Mouse (Mus musculus): ENCODE results near the gene Mrps27. TPM values are rescaled to one million over a fixed set of nuclear protein-coding genes. Genes with fewer than 3 reads are reported as not detected.
A peak's percentile ranks its signal among the peaks of the same experiment; 100 is the strongest.

Gene Mrps27
- polyA plus RNA-seq, 1 experiment: 50.4 TPM

GRCm38 (mm10) chr13:99434494-99434893, 89.9 kb downstream of the Mrps27 start:
- no peaks in the 10 kb centered on the region for H3K27me3 ChIP-seq (ENCODE audit: control insufficient read depth, insufficient read depth, insufficient read length)
- no peak overlapping the region for H3K4me3 ChIP-seq (ENCODE audit: insufficient read depth, poor library complexity, severe bottlenecking)
- H3ac ChIP-seq (ENCODE audit: control insufficient read depth, insufficient read length, low read depth): no peak overlapping the region
- TF ChIP-seq CEBPB (IDR thresholded peaks at IDR 0.05; ENCODE audit: low read depth) (no peak), CTCF (IDR thresholded peaks at IDR 0.05; ENCODE audit: control insufficient read depth, insufficient read depth, insufficient read length) (no peak), USF1 (IDR thresholded peaks at IDR 0.05; ENCODE audit: low read depth) (no peak)
- H3K79me2 ChIP-seq (ENCODE audit: control insufficient read depth, insufficient read depth): peaks cover 19% of the 10 kb centered on the region
- peaks cover 93% of the 10 kb centered on the region for H3K36me3 ChIP-seq (ENCODE audit: control insufficient read depth, insufficient read depth)
- peaks cover 10% of the 10 kb centered on the region for H3K79me3 ChIP-seq (ENCODE audit: low read depth)

- H3K36me3 ChIP-seq (ENCODE audit: control insufficient read depth, insufficient read depth): peaks cover 93% of the 10 kb centered on the region
- peaks cover 31% of the 10 kb centered on the region for H3K79me2 ChIP-seq (ENCODE audit: control insufficient read depth, insufficient read depth)
These were observed 92.5 kb downstream of the Mrps27 start for GRCm38 (mm10) chr13:99437051-99437450.

GRCm38 (mm10) chr13:99439357-99439756, 94.8 kb downstream of the Mrps27 start:
- H3K79me3 ChIP-seq (ENCODE audit: low read depth): peaks cover 4% of the 10 kb centered on the region
- peaks cover 49% of the 10 kb centered on the region for H3K79me2 ChIP-seq (ENCODE audit: control insufficient read depth, insufficient read depth)
- peak; percentile 3 for TF ChIP-seq FOSL1 (IDR thresholded peaks at IDR 0.05; ENCODE audit: insufficient read depth, low read length, poor library complexity, severe bottlenecking)
- no peak for TF ChIP-seq MYOG (IDR thresholded peaks at IDR 0.05; ENCODE audit: control insufficient read depth, extremely low read depth, insufficient read length)
- H3K27me3 ChIP-seq (ENCODE audit: control insufficient read depth, insufficient read depth, insufficient read length): no peaks in the 10 kb centered on the region
- H3ac ChIP-seq (ENCODE audit: control insufficient read depth, insufficient read length, low read depth): no peak overlapping the region
- H3K4me3 ChIP-seq (ENCODE audit: insufficient read depth, poor library complexity, severe bottlenecking): no peak overlapping the region
- peaks cover 89% of the 10 kb centered on the region for H3K36me3 ChIP-seq (ENCODE audit: control insufficient read depth, insufficient read depth)

More at GRCm38 (mm10) chr13:99437051-99437450, 92.5 kb downstream of the Mrps27 start:
- TF ChIP-seq CTCF (IDR thresholded peaks at IDR 0.05; ENCODE audit: control insufficient read depth, insufficient read depth, insufficient read length) (no peak), MAX (IDR thresholded peaks at IDR 0.05) (no peak), CEBPB (IDR thresholded peaks at IDR 0.05; ENCODE audit: low read depth) (no peak)
- H3K4me3 ChIP-seq (ENCODE audit: insufficient read depth, poor library complexity, severe bottlenecking): no peak overlapping the region
- H3K27me3 ChIP-seq (ENCODE audit: control insufficient read depth, insufficient read depth, insufficient read length): no peaks in the 10 kb centered on the region
- H3ac ChIP-seq (ENCODE audit: control insufficient read depth, insufficient read length, low read depth): no peak overlapping the region
- H3K79me3 ChIP-seq (ENCODE audit: low read depth): peaks cover 2% of the 10 kb centered on the region

- peaks cover 57% of the 10 kb centered on the region for H3K79me2 ChIP-seq (ENCODE audit: control insufficient read depth, insufficient read depth)
- H3K27me3 ChIP-seq (ENCODE audit: control insufficient read depth, insufficient read depth, insufficient read length): no peaks in the 10 kb centered on the region
- H3K79me3 ChIP-seq (ENCODE audit: low read depth): peaks cover 12% of the 10 kb centered on the region
- TF ChIP-seq FOSL1 (IDR thresholded peaks at IDR 0.05; ENCODE audit: insufficient read depth, low read length, poor library complexity, severe bottlenecking): no peak
- no peak for TF ChIP-seq CEBPB (IDR thresholded peaks at IDR 0.05; ENCODE audit: low read depth)
- no peak for TF ChIP-seq MYOG (IDR thresholded peaks at IDR 0.05; ENCODE audit: control insufficient read depth, extremely low read depth, insufficient read length)
- TF ChIP-seq MAX (IDR thresholded peaks at IDR 0.05): no peak
- TF ChIP-seq MYOD1 (IDR thresholded peaks at IDR 0.05; ENCODE audit: control insufficient read depth, insufficient read length, low read depth): no peak
- TF ChIP-seq CTCF (IDR thresholded peaks at IDR 0.05; ENCODE audit: control insufficient read depth, insufficient read depth, insufficient read length): no peak
- no peak for TF ChIP-seq USF1 (IDR thresholded peaks at IDR 0.05; ENCODE audit: low read depth)
- H3K36me3 ChIP-seq (ENCODE audit: control insufficient read depth, insufficient read depth): peaks cover 84% of the 10 kb centered on the region
- no peak overlapping the region for H3K4me3 ChIP-seq (ENCODE audit: insufficient read depth, poor library complexity, severe bottlenecking)
- H3ac ChIP-seq (ENCODE audit: control insufficient read depth, insufficient read length, low read depth): no peak overlapping the region
These were observed 95.6 kb downstream of the Mrps27 start for GRCm38 (mm10) chr13:99440228-99440627.

- H3K4me3 ChIP-seq (ENCODE audit: insufficient read depth, poor library complexity, severe bottlenecking): no peak overlapping the region
- H3ac ChIP-seq (ENCODE audit: control insufficient read depth, insufficient read length, low read depth): no peak overlapping the region
- H3K79me2 ChIP-seq (ENCODE audit: control insufficient read depth, insufficient read depth): peaks cover 74% of the 10 kb centered on the region
- no peak for TF ChIP-seq MYOD1 (IDR thresholded peaks at IDR 0.05; ENCODE audit: control insufficient read depth, insufficient read length, low read depth)
- TF ChIP-seq FOSL1 (IDR thresholded peaks at IDR 0.05; ENCODE audit: insufficient read depth, low read length, poor library complexity, severe bottlenecking): no peak
- TF ChIP-seq MYOG (IDR thresholded peaks at IDR 0.05; ENCODE audit: control insufficient read depth, extremely low read depth, insufficient read length): no peak
- no peak for TF ChIP-seq CEBPB (IDR thresholded peaks at IDR 0.05; ENCODE audit: low read depth)
- no peak for TF ChIP-seq CTCF (IDR thresholded peaks at IDR 0.05; ENCODE audit: control insufficient read depth, insufficient read depth, insufficient read length)
- TF ChIP-seq USF1 (IDR thresholded peaks at IDR 0.05; ENCODE audit: low read depth): no peak
- TF ChIP-seq MAX (IDR thresholded peaks at IDR 0.05): no peak
- H3K27me3 ChIP-seq (ENCODE audit: control insufficient read depth, insufficient read depth, insufficient read length): no peaks in the 10 kb centered on the region
- H3K36me3 ChIP-seq (ENCODE audit: control insufficient read depth, insufficient read depth): peaks cover 68% of the 10 kb centered on the region
- H3K79me3 ChIP-seq (ENCODE audit: low read depth): peaks cover 26% of the 10 kb centered on the region
These were observed 97.3 kb downstream of the Mrps27 start for GRCm38 (mm10) chr13:99441700-99442433.

GRCm38 (mm10) chr13:99442434-99443249, 98.1 kb downstream of the Mrps27 start:
- H3K79me2 ChIP-seq (ENCODE audit: control insufficient read depth, insufficient read depth): peaks cover 71% of the 10 kb centered on the region

More at GRCm38 (mm10) chr13:99442434-99443249, 98.1 kb downstream of the Mrps27 start:
- TF ChIP-seq CEBPB (IDR thresholded peaks at IDR 0.05; ENCODE audit: low read depth) (no peak), MAX (IDR thresholded peaks at IDR 0.05) (peak; percentile 50), USF1 (IDR thresholded peaks at IDR 0.05; ENCODE audit: low read depth) (no peak), CTCF (IDR thresholded peaks at IDR 0.05; ENCODE audit: control insufficient read depth, insufficient read depth, insufficient read length) (no peak), FOSL1 (IDR thresholded peaks at IDR 0.05; ENCODE audit: insufficient read depth, low read length, poor library complexity, severe bottlenecking) (peak; percentile 57), MYOG (IDR thresholded peaks at IDR 0.05; ENCODE audit: control insufficient read depth, extremely low read depth, insufficient read length) (no peak), MYOD1 (IDR thresholded peaks at IDR 0.05; ENCODE audit: control insufficient read depth, insufficient read length, low read depth) (no peak)
- Histone ChIP-seq H3K36me3 (ENCODE audit: control insufficient read depth, insufficient read depth) (peaks cover 61% of the 10 kb centered on the region), H3K27me3 (ENCODE audit: control insufficient read depth, insufficient read depth, insufficient read length) (no peaks in the 10 kb centered on the region), H3ac (ENCODE audit: control insufficient read depth, insufficient read length, low read depth) (no peak overlapping the region), H3K79me3 (ENCODE audit: low read depth) (peaks cover 24% of the 10 kb centered on the region), H3K4me3 (ENCODE audit: insufficient read depth, poor library complexity, severe bottlenecking) (no peak overlapping the region)

Measured in C2C12 (cell line).